Comparison of ENCODE assay signal across 29 mouse cellular contexts in genomic region chr12:107356974-107357373, GRCm38 (mm10).
DNase-seq lines count a peak whose midpoint lies in the region; ATAC-seq and TF ChIP-seq lines count a peak whose summit lies in the region.
"Had no signal": no experiment of that assay in that cellular context is flagged by ENCODE, and none has a peak within 500 bp of the region (broad histone marks: within the 10 kb centered on the region; RNA-seq: fewer than 3 reads in every experiment).

No protein-coding gene starts in this region.

- 87% methylated on average over 7 of the region's 7 CpGs for WGBS in thymus, adult 2 months

- H3K4me3 ChIP-seq in thymus, adult 2 months (ENCODE audit: control insufficient read depth, insufficient read depth, low read length): no peak overlapping the region
- H3K4me3 ChIP-seq: embryonic facial prominence, embryonic 12.5 days; embryonic facial prominence, embryonic 15.5 days; gastrocnemius, adult 2 months; heart, embryonic 12.5 days; heart, embryonic 15.5 days; hindbrain, embryonic 10.5 days; hindbrain, embryonic 13.5 days had no signal

- H3K4me1 ChIP-seq in thymus, adult 2 months (replicated peaks; ENCODE audit: control insufficient read depth, insufficient read depth, low read length): peaks cover 59% of the 10 kb centered on the region
- H3K4me1 ChIP-seq: heart, embryonic 12.5 days; heart, embryonic 15.5 days had no signal

- TF ChIP-seq POLR2A in thymus, adult 2 months (IDR thresholded peaks at IDR 0.05; ENCODE audit: control insufficient read depth, extremely low read depth, insufficient read depth, low read length, poor library complexity): no peak
- no peak for TF ChIP-seq POLR2A in brain, embryonic 14.5 days (IDR thresholded peaks at IDR 0.05; ENCODE audit: borderline replicate concordance, extremely low read depth, insufficient read depth, insufficient read length, poor library complexity, severe bottlenecking)

- peak; percentile 32 for DNase-seq in CD4-positive, CD25-positive, alpha-beta regulatory T cell, adult 2 months (ENCODE audit: low read depth, low spot score)
- peak; percentile 1 for DNase-seq in lung, postnatal 36 days
- DNase-seq in lung, postnatal 4 days: no peak
- peak; percentile 37 for DNase-seq in thymus, postnatal 14 days
- no peak for DNase-seq in thymus, adult 2 months
- peak; percentile 38 for DNase-seq in brain, embryonic 14.5 days (ENCODE audit: low read depth)
- no peak for DNase-seq in right cerebral cortex, postnatal 14 days
- DNase-seq: adrenal gland, postnatal 10 days; adrenal gland, postnatal 36 days; cerebellum, adult 11 months; cerebellum, adult 2 months; cerebellum, adult 9-11 months; cerebellum, postnatal 25 days; forebrain, postnatal 0 days; gastrocnemius, adult 2 months; gastrocnemius, postnatal 14 days; heart, adult 11 months; heart, postnatal 10 days; heart, postnatal 36 days had no signal

- no peaks in the 10 kb centered on the region for H3K36me3 ChIP-seq in thymus, adult 2 months (ENCODE audit: control insufficient read depth, insufficient read depth, low read length)
- H3K36me3 ChIP-seq: embryonic facial prominence, embryonic 12.5 days; embryonic facial prominence, embryonic 15.5 days; G1E; heart, embryonic 12.5 days; heart, embryonic 15.5 days; hindbrain, embryonic 10.5 days; hindbrain, embryonic 13.5 days had no signal

- H3K27ac ChIP-seq in thymus, adult 2 months (ENCODE audit: control insufficient read depth, insufficient read depth, low read length): no peak overlapping the region; the same call in 1 of the 2 replicates
- H3K27ac ChIP-seq: embryonic facial prominence, embryonic 12.5 days; embryonic facial prominence, embryonic 15.5 days; gastrocnemius, adult 2 months; heart, embryonic 15.5 days; hindbrain, embryonic 10.5 days; hindbrain, embryonic 13.5 days had no signal

- ATAC-seq in CD4-positive, CD25-positive, alpha-beta regulatory T cell, adult 4 months: no peak
- ATAC-seq: forebrain, postnatal 0 days; hindbrain, embryonic 16.5 days; Patski had no signal

- H3K27me3 ChIP-seq in thymus, adult 2 months (ENCODE audit: control insufficient read depth, insufficient read depth, low read length): no peaks in the 10 kb centered on the region
- H3K27me3 ChIP-seq: embryonic facial prominence, embryonic 12.5 days; embryonic facial prominence, embryonic 15.5 days; heart, embryonic 12.5 days; heart, embryonic 15.5 days; hindbrain, embryonic 13.5 days; Patski had no signal

- TF ChIP-seq CTCF in thymus, adult 2 months (IDR thresholded peaks at IDR 0.05; ENCODE audit: borderline replicate concordance, control insufficient read depth, extremely low read depth, insufficient read depth, low read length, poor library complexity): no peak
- no peak for TF ChIP-seq CTCF in brain, embryonic 14.5 days (IDR thresholded peaks at IDR 0.05; ENCODE audit: borderline replicate concordance, extremely low read depth, insufficient read depth, insufficient read length)

Comparison
In these comparisons a context has a peak if more than half of its experiments do, and no peak if none do; other contexts are left out.
1. DNase-seq: peak in CD4-positive, CD25-positive, alpha-beta regulatory T cell, adult 2 months (single experiment), lung, postnatal 36 days (single experiment), thymus, postnatal 14 days (single experiment) and brain, embryonic 14.5 days (single experiment); none in lung, postnatal 4 days (0 of 2), thymus, adult 2 months (single experiment) and right cerebral cortex, postnatal 14 days (single experiment).